Mouse (Mus musculus) heart, adult 11 months (tissue): Measurements from ENCODE around the gene Ampd3.

Experiments used
- DNase-seq: peaks from one replicate; pipeline ENCODE4 v3.0.0; 2022

Ampd3 gene

DNA sequence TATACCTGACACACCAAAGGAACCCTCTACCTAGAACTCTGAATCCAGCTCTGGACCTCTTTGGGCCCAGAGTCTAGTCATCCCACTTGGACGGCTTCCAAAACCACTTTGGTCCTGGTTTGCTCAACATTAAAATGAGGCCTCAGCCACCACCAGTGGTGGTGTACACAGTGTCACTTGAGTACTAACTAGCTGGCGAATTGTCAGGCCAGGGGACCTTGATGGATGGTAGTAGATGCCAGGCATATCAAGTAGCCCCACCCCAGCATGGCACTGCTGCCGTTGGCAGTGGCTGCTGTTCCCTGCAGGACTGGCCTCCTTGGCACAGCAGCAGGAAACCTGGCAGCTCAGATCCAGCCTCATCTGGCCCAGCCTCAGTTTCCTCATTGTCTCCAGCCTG lies 36.3 kb downstream of the Ampd3 start:
- peak; percentile 96 for DNase-seq

GRCm38 (mm10) chr7:110807460-110808030 lies 39.5 kb downstream of the Ampd3 start:
- DNase-seq: peak; percentile 90

- peak; percentile 96 for DNase-seq
Measured at GRCm38 (mm10) chr7:110808962-110809361, 41.0 kb downstream of the Ampd3 start.

DNA sequence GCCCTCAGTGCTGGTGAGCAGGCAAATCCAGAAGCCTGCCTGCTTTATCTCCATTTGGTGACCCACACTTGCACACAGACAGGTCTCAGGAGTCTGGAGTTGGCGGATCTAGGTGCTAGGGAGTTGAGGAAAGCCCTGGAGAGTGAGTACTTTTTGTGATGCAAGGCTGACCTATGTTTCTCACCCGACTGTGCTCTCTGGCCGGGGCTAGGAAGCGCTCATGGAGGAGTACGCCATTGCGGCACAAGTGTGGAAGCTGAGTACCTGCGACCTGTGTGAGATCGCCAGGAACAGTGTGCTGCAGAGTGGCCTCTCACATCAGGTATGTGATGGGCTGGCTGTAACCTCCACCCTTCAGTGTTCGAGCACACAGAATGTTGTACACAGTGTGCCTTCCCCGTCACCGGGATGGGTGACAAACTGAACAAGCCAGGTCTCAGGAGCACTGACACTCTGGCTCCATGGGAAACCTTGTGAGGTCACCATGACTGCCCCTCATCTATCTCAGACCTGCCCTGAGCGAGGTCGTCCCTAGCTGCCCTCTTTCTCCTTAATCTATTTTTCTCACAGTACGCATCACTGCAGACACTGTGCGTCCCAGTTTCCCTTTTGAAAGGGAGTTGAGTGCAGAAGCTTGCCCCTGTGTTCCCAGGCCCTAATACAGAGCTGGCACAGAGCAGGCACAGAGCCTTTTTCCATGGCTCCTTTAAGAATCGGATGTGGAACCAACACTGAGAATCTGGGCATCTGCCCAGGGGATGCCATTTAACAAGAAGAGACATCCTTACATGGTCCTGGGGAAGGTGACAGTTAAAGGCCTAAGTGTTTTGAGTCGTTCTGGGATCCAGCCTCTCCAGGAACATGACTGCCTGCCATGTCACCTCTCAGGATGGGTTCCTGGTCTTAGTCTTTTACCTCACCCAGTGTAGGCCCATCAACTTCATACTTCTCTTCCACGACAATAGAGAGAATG lies 41.9 kb downstream of the Ampd3 start:
- DNase-seq: peak; percentile 92

DNA sequence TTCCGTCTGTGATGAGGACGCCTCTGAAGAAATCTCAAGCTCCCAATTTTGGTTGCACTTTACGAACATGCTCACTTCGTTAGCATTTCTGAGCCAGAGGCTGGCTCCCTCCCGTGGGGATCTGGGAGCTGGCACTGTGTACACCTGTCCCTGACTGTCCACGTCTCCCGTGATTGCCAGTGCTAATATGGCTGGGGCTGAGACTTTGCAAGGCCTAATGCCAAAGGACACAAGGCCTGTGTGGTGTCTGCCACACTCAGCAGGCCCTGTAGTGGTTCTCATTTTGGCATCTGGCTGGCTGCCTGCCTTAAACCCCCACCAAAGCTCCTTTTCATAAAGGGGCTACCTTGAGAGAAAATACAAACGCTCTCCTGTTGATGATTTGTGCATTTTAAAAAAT lies 43.0 kb downstream of the Ampd3 start:
- DNase-seq: peak; percentile 91

DNA sequence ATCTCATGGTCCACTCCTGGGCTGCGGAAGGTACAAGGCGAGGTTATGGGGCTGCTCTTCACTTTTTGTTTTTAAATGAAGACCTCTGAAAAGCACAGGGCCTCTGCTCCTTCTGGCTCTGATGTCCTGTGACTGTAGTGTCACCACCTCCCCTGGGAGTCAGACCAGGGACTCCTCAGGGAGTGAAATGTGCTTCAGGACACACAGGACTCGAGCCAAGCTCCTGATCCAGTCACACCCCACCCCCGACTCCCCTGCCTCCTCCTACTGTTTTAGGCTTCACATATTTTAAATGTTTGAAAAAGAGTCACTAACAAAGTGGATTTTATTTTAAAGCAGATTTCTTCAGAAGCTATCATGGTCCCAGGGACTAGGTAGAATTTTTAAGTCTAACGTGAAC lies 43.5 kb downstream of the Ampd3 start:
- peak; percentile 97 for DNase-seq

GRCm38 (mm10) chr7:110813983-110814382 lies 46.0 kb downstream of the Ampd3 start:
- no peak for DNase-seq

DNA sequence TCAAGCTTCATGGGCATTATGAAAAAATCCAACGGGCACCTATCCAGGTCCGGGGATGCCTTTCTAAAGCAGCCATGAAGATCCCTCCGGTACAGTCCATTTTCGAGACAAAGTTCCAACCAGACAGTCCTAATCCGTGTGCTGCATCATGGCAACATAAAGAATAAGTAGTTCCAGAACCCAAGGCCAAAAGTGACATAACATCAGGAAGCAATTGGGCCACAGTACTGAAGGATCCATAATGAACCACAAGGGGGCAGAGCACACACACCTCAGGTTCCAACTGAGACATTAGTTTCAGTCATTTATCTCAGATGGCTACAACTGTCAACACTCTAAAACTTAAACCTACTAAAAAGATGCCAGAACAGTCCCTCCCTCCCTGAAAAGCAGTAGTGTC lies 48.0 kb downstream of the Ampd3 start:
- DNase-seq: peak; percentile 92

DNA sequence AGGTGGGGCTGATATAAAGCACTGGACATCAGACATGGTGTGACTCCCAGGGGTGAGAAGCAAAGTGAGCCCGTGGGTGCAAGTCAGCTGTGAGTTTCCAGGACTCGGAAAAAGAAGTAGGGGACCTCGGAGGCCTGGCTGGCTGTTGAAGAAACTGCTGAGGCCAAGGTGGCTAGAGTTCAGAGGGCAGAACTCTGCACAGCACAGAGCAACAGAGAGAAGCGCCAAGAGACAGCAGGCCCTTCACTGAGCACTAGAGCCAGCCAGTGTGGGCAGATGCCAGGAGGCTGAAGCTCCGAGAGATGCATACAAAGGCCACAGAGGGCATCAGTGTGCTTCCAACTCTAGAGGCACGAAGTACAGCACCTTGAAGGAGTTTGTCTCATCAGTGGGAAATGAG lies 50.2 kb downstream of the Ampd3 start:
- DNase-seq: peak; percentile 97

DNA sequence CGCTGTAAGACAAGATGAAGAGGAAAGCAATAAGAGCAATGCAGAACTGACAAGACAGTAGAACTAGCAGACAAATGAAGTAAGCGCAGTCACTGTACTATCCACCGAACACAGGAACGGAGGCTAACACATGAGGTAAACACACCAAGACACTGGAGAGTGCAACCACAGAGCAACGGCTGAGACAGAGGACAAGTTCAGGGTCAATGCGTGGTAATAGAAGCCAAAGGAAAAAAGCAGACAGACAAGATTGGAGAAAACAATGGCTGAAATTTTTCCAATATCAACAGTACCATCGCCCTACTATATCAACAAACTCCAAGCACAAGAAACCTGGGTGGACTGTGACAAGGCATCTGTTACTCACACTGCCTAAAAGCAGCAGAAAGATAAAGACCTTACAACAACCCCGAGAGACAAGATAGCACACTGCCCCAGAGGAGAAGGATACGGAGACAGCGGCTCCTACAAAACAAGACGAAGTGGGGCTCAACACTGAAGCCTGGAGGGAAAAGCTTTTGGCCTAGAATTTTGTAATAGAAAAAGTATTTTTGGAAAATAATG lies 50.9 kb downstream of the Ampd3 start:
- peak; percentile 83 for DNase-seq

DNA sequence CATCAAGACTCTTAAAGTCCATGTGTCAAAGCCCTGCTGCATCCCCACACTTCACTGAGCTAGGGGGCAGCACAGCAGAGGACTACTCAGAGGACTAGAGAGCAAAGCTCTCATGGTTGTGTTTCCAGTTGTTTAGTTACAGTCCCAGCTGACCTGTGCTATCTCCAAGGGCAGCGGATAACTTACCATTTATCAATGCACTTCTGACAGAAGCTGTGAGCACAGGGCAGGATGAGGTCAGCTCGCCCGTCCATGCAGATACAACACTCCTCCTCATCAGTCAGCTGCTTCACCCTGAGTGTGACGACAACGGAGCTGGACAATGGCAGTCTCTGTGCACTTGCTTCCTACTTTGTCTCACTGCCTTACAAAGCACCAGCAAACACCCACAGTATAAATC lies 53.1 kb downstream of the Ampd3 start:
- DNase-seq: peak; percentile 94

GRCm38 (mm10) chr7:110821653-110822052 lies 53.6 kb downstream of the Ampd3 start:
- DNase-seq: peak; percentile 95

DNA sequence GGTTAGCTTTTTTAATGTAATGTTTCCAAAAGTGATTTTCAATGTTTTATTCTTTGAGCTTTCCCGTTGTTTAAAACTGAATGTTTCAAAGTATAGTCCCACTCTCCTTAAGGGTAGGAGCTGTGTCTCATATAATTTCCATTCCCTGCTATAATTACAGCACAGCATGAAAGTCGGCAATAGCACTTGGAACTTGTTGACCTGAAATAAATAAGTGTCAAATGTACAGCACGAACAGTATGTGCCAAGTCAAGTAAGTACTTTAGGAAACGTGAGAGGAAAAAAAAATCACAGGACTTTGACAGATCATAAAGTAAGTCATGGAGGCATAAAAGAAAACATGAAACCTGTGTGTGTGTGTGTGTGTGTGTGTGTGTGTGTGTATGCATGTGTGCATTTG lies 54.0 kb downstream of the Ampd3 start:
- DNase-seq: peak; percentile 34

- DNase-seq: peak; percentile 71
Measured at GRCm38 (mm10) chr7:110823076-110823475, 55.1 kb downstream of the Ampd3 start.

GRCm38 (mm10) chr7:110823593-110823992 lies 55.6 kb downstream of the Ampd3 start:
- peak; percentile 83 for DNase-seq

GRCm38 (mm10) chr7:110823995-110824953 lies 56.3 kb downstream of the Ampd3 start:
- peak; percentile 93 for DNase-seq

DNA sequence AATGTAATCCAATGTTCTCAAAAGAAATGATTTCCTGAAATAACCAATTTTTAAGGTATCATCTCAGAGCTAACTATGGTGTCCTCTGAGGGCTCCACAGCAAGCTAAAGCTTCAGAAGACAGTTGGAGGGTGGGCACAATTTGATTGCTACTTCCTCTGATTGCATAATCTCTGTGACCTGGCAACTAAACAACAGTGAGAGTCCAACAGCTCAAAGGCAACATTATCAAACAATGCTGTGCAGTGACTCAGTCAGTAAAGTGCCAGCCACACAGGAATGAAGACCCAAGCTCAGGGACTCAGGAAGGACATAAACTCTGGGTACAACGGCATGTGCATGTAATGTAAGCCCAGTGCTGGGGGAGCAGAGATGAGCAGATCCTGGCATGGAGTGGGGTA lies 65.0 kb downstream of the Ampd3 start:
- peak; percentile 79 for DNase-seq

GRCm38 (mm10) chr7:110834018-110834417 lies 66.0 kb downstream of the Ampd3 start:
- peak; percentile 57 for DNase-seq

GRCm38 (mm10) chr7:110834522-110834921 lies 66.5 kb downstream of the Ampd3 start:
- peak; percentile 90 for DNase-seq

DNA sequence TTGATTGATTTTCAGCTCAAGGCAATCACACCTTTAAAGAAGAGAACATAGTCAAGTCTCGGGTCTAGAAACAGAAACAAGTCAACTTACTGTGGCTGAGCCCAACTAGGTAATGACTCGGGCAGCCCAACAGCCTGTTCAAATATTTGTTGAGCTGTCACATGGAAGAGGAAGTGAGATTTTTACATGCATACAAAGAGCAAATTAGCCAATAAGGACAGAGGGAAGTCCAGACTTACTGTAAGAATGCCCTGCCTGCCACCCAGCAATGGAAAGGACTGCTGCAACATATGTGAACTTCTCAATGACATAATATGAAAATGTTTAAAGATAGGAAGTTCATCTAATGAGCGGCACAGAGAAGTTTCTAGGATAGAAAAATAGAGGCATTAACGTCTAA lies 72.3 kb downstream of the Ampd3 start:
- DNase-seq: peak; percentile 88

GRCm38 (mm10) chr7:110843916-110844874 lies 76.2 kb downstream of the Ampd3 start, which contains the start of gene Rnf141:
Gene Rnf141 (minus strand): TSS chr7:110844457.
- peak; percentile 99 for DNase-seq
